Mouse (Mus musculus): ENCODE measurements around the gene Mepce.
"Not testable (repeated sequence)": the region's sequence is repeated elsewhere in the genome, so short reads cannot be mapped to it uniquely, and the experiment has no call there.

Mepce gene

DNA sequence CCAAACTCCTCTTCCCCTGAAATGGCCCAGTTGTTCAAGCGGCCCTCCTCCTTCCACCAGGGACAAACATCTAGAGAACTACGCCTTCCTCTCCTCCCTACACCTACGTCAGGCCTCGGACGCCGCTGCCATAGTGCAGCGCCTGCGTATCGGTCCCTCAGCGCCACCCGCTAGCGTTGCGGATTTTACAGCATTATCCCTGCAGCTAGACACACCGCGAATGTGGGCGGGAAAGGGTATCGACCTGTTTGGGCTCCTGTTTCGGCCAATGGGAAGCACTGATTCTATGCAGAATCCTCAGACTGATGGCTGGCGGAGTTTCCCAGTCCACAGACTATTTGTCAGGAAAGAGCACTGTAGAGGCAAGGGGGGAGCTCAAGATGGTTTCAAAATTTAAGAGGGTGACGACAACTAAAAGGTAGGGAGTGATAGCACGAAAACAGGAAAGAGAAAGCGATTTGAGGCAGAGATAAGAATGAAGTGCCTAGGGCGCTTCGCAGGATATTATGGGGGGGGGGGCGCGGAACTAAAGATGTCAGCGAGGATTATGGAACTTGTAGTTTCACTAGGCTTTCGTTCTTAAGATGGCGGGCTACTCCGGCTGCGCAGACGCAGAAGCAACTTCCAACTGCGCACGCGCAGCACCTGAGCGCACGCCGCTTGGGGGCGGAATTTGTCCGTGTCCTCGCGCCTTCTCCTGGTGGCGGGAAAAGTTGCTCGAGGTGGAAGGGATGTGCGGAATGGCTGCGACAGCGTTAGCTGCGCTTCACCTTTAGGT lies at the start of gene Mepce, which contains the start of gene Zcwpw1:
Gene Mepce (minus strand): TSS at position 505 of the 778 bp plus-strand sequence.
Gene Zcwpw1 (plus strand): TSS at position 648 of the 778 bp plus-strand sequence.
- peak; percentile 95 for DNase-seq (ENCODE audit: low spot score)

GRCm38 (mm10) chr5:137837110-137837509 lies 49.7 kb upstream of the Mepce start:
- not testable (repeated sequence) for DNase-seq (ENCODE audit: low spot score)

GRCm38 (mm10) chr5:137836611-137837010 lies 49.2 kb upstream of the Mepce start:
- DNase-seq (ENCODE audit: low spot score) = no peak

GRCm38 (mm10) chr5:137835966-137836520 lies 48.6 kb upstream of the Mepce start, which contains the start of gene Pilra:
Pilra (minus strand) TSS chr5:137836281.
- DNase-seq (ENCODE audit: low spot score) = not testable (repeated sequence)

DNA sequence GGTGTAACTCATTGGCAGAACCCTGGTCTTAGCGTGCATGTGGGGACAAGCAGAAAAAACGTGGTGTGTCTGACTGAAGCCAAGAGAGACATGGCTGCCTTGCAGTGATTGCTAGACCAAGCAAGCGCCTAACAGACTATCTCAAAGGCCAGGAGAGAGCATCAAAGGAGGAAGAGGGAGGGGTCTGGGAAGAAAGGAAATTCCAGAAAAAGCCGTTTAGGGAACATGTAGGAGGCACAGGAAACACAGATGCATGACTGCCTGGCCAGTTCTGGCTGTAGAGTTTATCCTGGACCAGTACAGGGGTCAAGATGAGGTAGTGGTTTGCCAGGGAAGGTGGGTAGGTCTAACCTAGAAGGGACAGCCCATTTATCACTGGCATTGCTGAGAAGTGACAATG lies 46.0 kb upstream of the Mepce start:
- no peak for DNase-seq (ENCODE audit: low spot score)

- DNase-seq (ENCODE audit: low spot score) = no peak
Observed at GRCm38 (mm10) chr5:137831506-137831905, 44.1 kb upstream of the Mepce start.

DNA sequence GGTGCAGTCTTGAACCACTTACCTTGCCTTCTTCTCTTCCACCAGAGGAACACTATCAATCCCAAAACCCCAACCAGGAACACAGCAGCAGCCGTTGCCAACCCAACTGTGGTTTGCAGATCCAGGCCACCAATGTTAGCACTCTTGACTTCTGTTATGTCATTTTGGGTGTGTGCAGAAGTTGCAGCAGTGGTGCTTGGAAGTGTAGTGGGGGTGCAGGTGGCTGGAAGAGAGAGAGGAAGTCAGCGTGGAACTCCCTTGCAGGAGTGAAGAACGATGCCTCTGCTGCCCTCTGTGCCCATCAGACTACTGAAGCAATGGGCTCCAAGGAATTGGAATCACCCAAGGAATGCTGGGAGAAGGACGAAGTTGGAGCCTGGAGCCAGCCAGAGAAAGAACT lies 43.7 kb upstream of the Mepce start:
- no peak for DNase-seq (ENCODE audit: low spot score)

GRCm38 (mm10) chr5:137830238-137830637 lies 42.8 kb upstream of the Mepce start:
- no peak for DNase-seq (ENCODE audit: low spot score)

GRCm38 (mm10) chr5:137828694-137829093 lies 41.2 kb upstream of the Mepce start:
- DNase-seq (ENCODE audit: low spot score) = no peak

DNA sequence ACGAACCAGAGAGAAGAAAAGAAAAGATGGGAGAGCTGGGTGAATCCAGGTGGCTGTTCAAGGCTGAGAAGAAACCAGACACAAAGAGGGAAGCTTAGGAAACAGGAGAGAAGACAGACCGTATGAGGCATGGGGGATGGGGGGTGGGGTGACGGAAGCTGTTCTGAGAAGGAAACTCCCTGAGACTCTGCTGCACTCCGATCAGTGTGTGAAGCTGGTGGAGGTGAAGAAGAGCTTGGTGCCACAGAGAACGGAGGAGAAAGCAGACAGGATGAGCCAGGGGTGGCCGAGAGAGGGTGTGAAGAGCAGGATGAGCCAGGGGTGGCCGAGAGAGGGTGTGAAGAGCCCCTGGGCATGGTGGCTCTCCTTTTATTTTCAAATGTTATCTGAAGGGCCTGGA lies 39.0 kb upstream of the Mepce start:
- DNase-seq (ENCODE audit: low spot score) = no peak

GRCm38 (mm10) chr5:137825971-137826370 lies 38.5 kb upstream of the Mepce start:
- DNase-seq (ENCODE audit: low spot score) = no peak

DNA sequence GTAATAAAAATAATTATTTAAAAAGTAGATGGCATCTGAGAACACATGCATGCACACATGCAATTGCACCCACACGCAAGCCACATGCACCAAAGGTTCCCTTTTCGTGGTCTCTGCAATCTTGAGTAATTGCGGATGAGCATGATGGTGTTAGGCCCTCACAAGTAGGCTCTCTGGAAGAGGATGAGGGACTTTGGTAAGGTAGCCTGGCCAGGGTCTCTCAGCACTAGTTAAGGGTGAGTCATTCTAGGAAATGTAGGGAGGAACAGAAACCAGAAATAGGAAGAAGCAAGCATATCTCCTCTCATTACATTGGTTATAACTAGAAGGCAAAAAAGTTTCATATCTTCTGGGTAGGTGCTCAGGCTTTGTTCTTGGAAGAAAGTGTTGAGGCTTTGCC lies 37.6 kb upstream of the Mepce start:
- no peak for DNase-seq (ENCODE audit: low spot score)

DNA sequence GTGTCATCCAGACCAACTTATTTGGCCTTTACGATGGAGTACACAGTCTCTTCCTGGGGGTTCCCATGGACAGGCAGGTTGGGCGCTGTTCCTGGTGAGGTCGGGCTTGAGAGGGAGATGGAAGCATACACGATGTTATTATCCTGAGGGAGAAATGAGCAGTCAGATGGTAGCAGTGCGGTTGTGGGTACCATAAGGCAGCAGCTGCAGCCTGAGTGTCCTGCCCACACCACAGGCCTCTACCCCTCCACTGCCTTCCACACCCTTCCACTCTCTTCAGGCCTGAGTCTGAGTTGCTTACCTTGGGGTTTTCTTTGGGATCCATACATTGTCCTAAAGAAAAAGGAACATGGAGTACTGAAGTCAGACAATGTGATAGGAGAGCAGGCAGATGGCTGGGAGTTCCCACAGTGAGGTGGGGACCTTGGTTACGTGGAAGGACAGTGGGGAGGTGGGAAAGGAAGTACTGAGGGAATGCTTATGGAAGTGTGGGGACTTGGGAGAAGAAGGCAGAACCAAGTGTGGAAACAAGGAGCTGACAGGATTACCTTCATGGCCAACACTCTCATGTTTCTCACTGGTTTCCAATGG lies 36.1 kb upstream of the Mepce start:
- no peak for DNase-seq (ENCODE audit: low spot score)

GRCm38 (mm10) chr5:137822602-137823001 lies 35.1 kb upstream of the Mepce start:
- DNase-seq (ENCODE audit: low spot score) = no peak

GRCm38 (mm10) chr5:137822126-137822525 lies 34.7 kb upstream of the Mepce start:
- no peak for DNase-seq (ENCODE audit: low spot score)

GRCm38 (mm10) chr5:137817466-137818222 lies 30.2 kb upstream of the Mepce start:
- DNase-seq (ENCODE audit: low spot score) = no peak

- DNase-seq (ENCODE audit: low spot score) = no peak
Observed at GRCm38 (mm10) chr5:137808316-137808715, 20.9 kb upstream of the Mepce start.

GRCm38 (mm10) chr5:137806158-137806557 lies 18.7 kb upstream of the Mepce start:
- DNase-seq (ENCODE audit: low spot score) = no peak

GRCm38 (mm10) chr5:137800917-137801316 lies 13.5 kb upstream of the Mepce start:
- DNase-seq (ENCODE audit: low spot score) = no peak

DNA sequence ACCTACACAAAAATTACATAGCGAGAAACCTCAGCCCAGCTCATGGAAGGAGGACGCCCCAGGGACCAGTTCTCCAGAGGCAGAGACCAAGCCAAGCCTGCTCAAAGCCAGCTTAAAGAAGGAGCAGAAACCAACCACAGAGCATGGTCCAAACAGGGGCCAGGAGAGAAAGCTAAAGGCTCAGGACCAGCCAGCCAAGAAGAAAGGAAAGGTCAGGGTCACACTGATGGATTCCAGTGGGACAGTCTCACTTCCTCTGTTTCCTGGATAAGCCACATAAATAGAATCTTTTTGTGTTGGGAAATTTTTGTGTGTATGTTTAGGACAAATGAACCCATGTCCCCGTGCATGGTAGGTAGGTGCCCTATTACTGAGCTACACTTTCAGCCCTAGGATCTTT lies 9.2 kb upstream of the Mepce start:
- DNase-seq (ENCODE audit: low spot score) = no peak

DNA sequence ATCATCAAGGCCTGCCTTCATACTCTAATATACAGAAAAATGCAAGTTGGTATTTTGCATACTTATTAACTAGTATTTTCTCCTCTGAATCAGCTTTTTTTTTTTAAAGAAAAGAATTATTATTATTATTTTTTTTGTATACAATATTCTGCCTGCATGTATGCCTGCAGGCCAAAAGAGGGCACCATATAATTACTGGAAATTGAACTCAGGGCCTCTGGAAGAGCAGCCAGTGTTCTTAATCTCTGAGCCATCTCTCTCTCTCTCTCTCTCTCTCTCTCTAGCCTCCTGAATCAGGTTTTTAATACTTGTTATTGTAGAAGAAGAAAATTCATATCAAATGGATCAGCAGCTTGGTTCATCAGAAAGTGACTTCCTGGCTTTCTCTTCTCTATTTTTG lies 4.1 kb upstream of the Mepce start:
- no peak for DNase-seq (ENCODE audit: low spot score)

GRCm38 (mm10) chr5:137788946-137789531 lies 1.6 kb upstream of the Mepce start:
- DNase-seq (ENCODE audit: low spot score) = no peak
